Mouse (Mus musculus) frontal cortex, postnatal 36 days (tissue): ENCODE data around the gene Itga6.
"Not testable (repeated sequence)": the region's sequence is repeated elsewhere in the genome, so short reads cannot be mapped to it uniquely, and the experiment has no call there.

Experiments used
- DNase-seq, 2 experiments: peaks; one replicate each; pipeline ENCODE4 v3.0.0; 2022; ENCODE audit warnings: low spot score in 2 of 2

Gene Itga6

GRCm38 (mm10) chr2:71891536-71891935, 146.1 kb downstream of the Itga6 start:
- DNase-seq: no peak

GRCm38 (mm10) chr2:71892741-71893349, 147.4 kb downstream of the Itga6 start:
- no peak for DNase-seq

GRCm38 (mm10) chr2:71895596-71896286, 150.3 kb downstream of the Itga6 start:
- no peak for DNase-seq

GRCm38 (mm10) chr2:71897420-71897819, 152.0 kb downstream of the Itga6 start:
- DNase-seq: no peak

- peak in 1 of 2 experiments; percentile 56 for DNase-seq
Measured at GRCm38 (mm10) chr2:71898335-71898856, 153.0 kb downstream of the Itga6 start.

GRCm38 (mm10) chr2:71899886-71900285, 154.5 kb downstream of the Itga6 start:
- no peak for DNase-seq

GRCm38 (mm10) chr2:71905154-71905553, 159.7 kb downstream of the Itga6 start:
- DNase-seq: no peak

- DNase-seq: not testable (repeated sequence)
Measured at GRCm38 (mm10) chr2:71906356-71906755, 160.9 kb downstream of the Itga6 start.
